Mouse (Mus musculus) neural tube, embryonic 11.5 days (tissue): ENCODE measurements at regions not wholly inside any gene's neighbourhood (a gene's known extent, or its start where the extent isn't known, plus 50 kb on each side); places are given as distances from the start of the nearest gene placed in this dataset.

Experiments
- ATAC-seq: fragments of 200-750 bp; cut with Nextera tagmentation; 2 replicates; pipeline ENCODE4 v1.8.0; 2017; ENCODE audit warnings: moderate number of reproducible peaks, mild to moderate bottlenecking, moderate TSS enrichment, moderate library complexity; ENCODE audit not compliant: insufficient read depth, low FRiP score, low TSS enrichment
- DNase-seq: peaks from one replicate; pipeline ENCODE4 v3.0.0-alpha.2; 2015; ENCODE audit warnings: low spot score
- H3K27ac ChIP-seq: fragments of 300-500 bp; sonication (generic); 2 replicates; pipeline ENCODE4 v1.5.1; 2014; ENCODE audit warnings: low read depth, mild to moderate bottlenecking, low read length
- H3K27me3 ChIP-seq: fragments of 300-500 bp; sonication (generic); 2 replicates; pipeline ENCODE4 v1.6.1; 2014; ENCODE audit warnings: mild to moderate bottlenecking, low read length, mixed read lengths; ENCODE audit not compliant: control insufficient read depth, insufficient read depth
- H3K36me3 ChIP-seq: fragments of 300-500 bp; sonication (generic); 2 replicates; pipeline ENCODE4 v1.6.1; 2014; ENCODE audit warnings: mild to moderate bottlenecking, low read length, moderate library complexity, mixed read lengths; ENCODE audit not compliant: control insufficient read depth, insufficient read depth
- H3K4me1 ChIP-seq: fragments of 300-500 bp; sonication (generic); 2 replicates; pipeline ENCODE4 v1.6.1; 2014; ENCODE audit warnings: low read length, mixed read lengths; ENCODE audit not compliant: control insufficient read depth, insufficient read depth
- H3K4me2 ChIP-seq: fragments of 300-500 bp; sonication (generic); 2 replicates; pipeline ENCODE4 v1.6.1; 2014; ENCODE audit warnings: low read depth, mild to moderate bottlenecking, moderate library complexity
- H3K4me3 ChIP-seq: fragments of 300-500 bp; sonication (generic); 2 replicates; pipeline ENCODE4 v1.5.1; 2014; ENCODE audit warnings: low read depth, low read length
- H3K9ac ChIP-seq: fragments of 300-500 bp; sonication (generic); 2 replicates; pipeline ENCODE4 v1.6.1; 2014; ENCODE audit warnings: mild to moderate bottlenecking, low read length
- H3K9me3 ChIP-seq: fragments of 300-500 bp; sonication (generic); 2 replicates; pipeline ENCODE4 v1.6.1; 2016; ENCODE audit warnings: low read length; ENCODE audit not compliant: control insufficient read depth
- WGBS: fragments of 180-500 bp; shearing (Covaris S2); extraction: QIAGEN DNeasy Blood & Tissue Kit; methylation state at CpG from one replicate; pipeline ENCODE4 v1.1.7; 2014; 5-methylcytosine and 5-hydroxymethylcytosine counted together

- Histone ChIP-seq H3K27ac (no peak overlapping the region), H3K4me1 (no peaks in the 10 kb centered on the region), H3K9ac (no peak overlapping the region), H3K36me3 (no peaks in the 10 kb centered on the region), H3K27me3 (no peaks in the 10 kb centered on the region), H3K4me2 (no peak overlapping the region), H3K9me3 (no peaks in the 10 kb centered on the region), H3K4me3 (no peak overlapping the region)
- DNase-seq (no peak), ATAC-seq (no peak)
- 86% methylated on average over 4 of the region's 4 CpGs for WGBS
Observed at GRCm38 (mm10) chr9:68372726-68373125, 280.9 kb upstream of the Rora start.

- Histone ChIP-seq H3K4me2 (no peak overlapping the region), H3K27me3 (no peaks in the 10 kb centered on the region), H3K4me3 (no peak overlapping the region), H3K4me1 (no peaks in the 10 kb centered on the region), H3K9ac (no peak overlapping the region), H3K27ac (no peak overlapping the region), H3K36me3 (no peaks in the 10 kb centered on the region), H3K9me3 (no peaks in the 10 kb centered on the region)
- DNase-seq, result no peak
- ATAC-seq, result no peak
- WGBS, result 94% methylated on average over 1 of the region's 1 CpGs
Observed at GRCm38 (mm10) chr9:68376222-68376621, 277.4 kb upstream of the Rora start.

DNA sequence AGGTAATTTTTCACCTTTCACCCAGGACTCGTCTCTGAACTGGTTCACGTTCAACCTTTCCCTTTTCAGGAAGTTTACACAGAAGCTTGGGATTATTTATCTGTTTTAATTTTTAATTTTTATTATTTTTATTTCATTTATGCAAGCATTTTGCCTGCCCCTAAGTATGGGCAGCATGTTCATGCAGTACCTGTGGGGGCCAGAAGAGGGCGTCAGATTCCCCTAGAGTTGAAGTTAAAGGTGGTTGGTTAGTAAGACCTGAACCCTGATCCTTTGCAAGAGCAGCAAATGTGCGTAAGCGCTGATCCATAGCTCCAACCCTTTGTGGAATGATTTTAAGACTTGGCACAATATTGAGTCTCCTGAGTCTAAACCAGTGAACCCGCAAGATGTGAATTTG, 271.7 kb upstream of the Rora start:
- Histone ChIP-seq H3K9me3 (no peaks in the 10 kb centered on the region), H3K9ac (no peak overlapping the region), H3K4me2 (no peak overlapping the region), H3K27ac (no peak overlapping the region), H3K27me3 (no peaks in the 10 kb centered on the region), H3K4me1 (no peaks in the 10 kb centered on the region), H3K4me3 (no peak overlapping the region), H3K36me3 (no peaks in the 10 kb centered on the region)
- ATAC-seq, result no peak
- no peak for DNase-seq
- WGBS, result 87% methylated on average over 6 of the region's 6 CpGs

- no peaks in the 10 kb centered on the region for H3K9me3 ChIP-seq
- H3K27ac ChIP-seq, result no peak overlapping the region
- H3K4me1 ChIP-seq, result no peaks in the 10 kb centered on the region; the same call in 1 of the 2 replicates
- H3K9ac ChIP-seq, result no peak overlapping the region
- no peaks in the 10 kb centered on the region for H3K36me3 ChIP-seq
- 53% methylated on average over 4 of the region's 4 CpGs for WGBS
- peak; percentile 13 for DNase-seq
- no peak overlapping the region for H3K4me2 ChIP-seq
- no peaks in the 10 kb centered on the region for H3K27me3 ChIP-seq
- H3K4me3 ChIP-seq, result no peak overlapping the region
- ATAC-seq, result no peak
Observed at GRCm38 (mm10) chr9:68400930-68401329, 252.7 kb upstream of the Rora start.

GRCm38 (mm10) chr9:68402176-68402845, 251.3 kb upstream of the Rora start:
- DNase-seq (no peak), ATAC-seq (no peak)
- Histone ChIP-seq H3K4me2 (no peak overlapping the region), H3K9me3 (no peaks in the 10 kb centered on the region), H3K27ac (no peak overlapping the region), H3K27me3 (no peaks in the 10 kb centered on the region), H3K36me3 (no peaks in the 10 kb centered on the region), H3K9ac (no peak overlapping the region), H3K4me1 (no peaks in the 10 kb centered on the region; the same call in 1 of the 2 replicates), H3K4me3 (no peak overlapping the region)
- WGBS, result 74% methylated on average over 8 of the region's 8 CpGs

DNA sequence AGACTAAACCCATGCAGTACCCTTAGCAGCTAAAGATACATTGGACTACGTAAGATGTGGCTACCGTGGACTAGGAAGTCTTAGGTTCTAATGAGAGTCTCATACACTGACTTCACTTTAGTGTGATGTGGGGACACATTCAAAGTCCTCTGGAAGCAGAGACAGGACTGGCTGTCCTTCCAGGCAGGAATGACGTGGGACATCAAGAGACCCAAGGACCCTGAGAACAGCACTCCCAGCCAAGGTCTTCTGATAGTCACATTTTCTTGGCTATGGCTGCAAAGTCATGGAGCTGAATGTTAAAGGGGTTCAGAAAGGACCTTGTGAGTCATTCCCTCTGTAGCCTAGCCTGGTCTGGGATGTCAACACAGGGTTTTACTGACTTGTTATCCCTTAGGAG, 250.6 kb upstream of the Rora start:
- H3K9me3 ChIP-seq, result no peaks in the 10 kb centered on the region
- H3K9ac ChIP-seq, result no peak overlapping the region
- H3K36me3 ChIP-seq, result no peaks in the 10 kb centered on the region
- WGBS, result 97% methylated on average over 3 of the region's 3 CpGs
- no peak overlapping the region for H3K4me2 ChIP-seq
- ATAC-seq (no peak), DNase-seq (no peak)
- H3K4me1 ChIP-seq, result no peaks in the 10 kb centered on the region; the same call in 1 of the 2 replicates
- no peak overlapping the region for H3K27ac ChIP-seq
- no peaks in the 10 kb centered on the region for H3K27me3 ChIP-seq
- H3K4me3 ChIP-seq, result no peak overlapping the region

DNA sequence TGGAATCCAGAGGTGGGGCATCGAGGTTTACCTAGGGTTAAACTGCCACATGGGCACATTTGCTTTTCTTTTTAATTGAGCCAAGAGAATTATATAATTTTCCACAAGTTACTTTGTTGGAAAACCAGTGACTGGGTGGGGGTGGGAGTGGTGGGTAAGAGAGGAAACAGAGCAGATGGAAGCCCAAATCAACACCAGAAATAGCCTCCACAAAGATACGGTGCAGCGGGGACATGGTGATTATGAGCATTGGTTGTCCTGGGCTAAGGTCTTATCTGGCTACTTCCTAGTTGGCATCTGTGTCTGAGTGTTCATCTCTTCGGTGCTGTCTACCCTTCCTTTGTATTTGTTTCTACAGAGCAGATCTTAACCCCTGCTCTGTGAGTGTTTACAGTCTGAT, 250.1 kb upstream of the Rora start:
- 87% methylated on average over 4 of the region's 4 CpGs for WGBS
- H3K4me3 ChIP-seq, result no peak overlapping the region
- H3K27ac ChIP-seq, result no peak overlapping the region
- DNase-seq (no peak), ATAC-seq (no peak)
- H3K4me2 ChIP-seq, result no peak overlapping the region
- H3K36me3 ChIP-seq, result no peaks in the 10 kb centered on the region
- H3K4me1 ChIP-seq, result no peaks in the 10 kb centered on the region; the same call in 1 of the 2 replicates
- H3K9me3 ChIP-seq, result no peaks in the 10 kb centered on the region
- no peak overlapping the region for H3K9ac ChIP-seq
- H3K27me3 ChIP-seq, result no peaks in the 10 kb centered on the region

GRCm38 (mm10) chr9:68409786-68410185, 243.8 kb upstream of the Rora start:
- H3K27me3 ChIP-seq, result no peaks in the 10 kb centered on the region
- no peak overlapping the region for H3K4me2 ChIP-seq
- no peaks in the 10 kb centered on the region for H3K9me3 ChIP-seq
- H3K36me3 ChIP-seq, result no peaks in the 10 kb centered on the region
- DNase-seq (no peak), ATAC-seq (no peak)
- no peak overlapping the region for H3K27ac ChIP-seq
- H3K4me3 ChIP-seq, result no peak overlapping the region
- no peak overlapping the region for H3K9ac ChIP-seq
- WGBS, result 89% methylated on average over 3 of the region's 3 CpGs
- no peaks in the 10 kb centered on the region for H3K4me1 ChIP-seq

GRCm38 (mm10) chr9:68426286-68426685, 227.3 kb upstream of the Rora start:
- 86% methylated on average over 2 of the region's 2 CpGs for WGBS
- Histone ChIP-seq H3K4me2 (no peak overlapping the region), H3K4me1 (no peaks in the 10 kb centered on the region), H3K36me3 (no peaks in the 10 kb centered on the region), H3K27ac (no peak overlapping the region), H3K9ac (no peak overlapping the region), H3K4me3 (no peak overlapping the region), H3K27me3 (no peaks in the 10 kb centered on the region), H3K9me3 (no peaks in the 10 kb centered on the region)
- no peak for ATAC-seq
- no peak for DNase-seq
